Mouse (Mus musculus) embryonic fibroblast, embryonic 13.5 days (primary cell): ENCODE measurements around the gene Aes. TPM values are rescaled to one million over a fixed set of nuclear protein-coding genes. Genes with fewer than 3 reads are reported as not detected.

ENCODE experiments used
- H3K27ac ChIP-seq: 2 replicates; pipeline ENCODE4 v1.5.1; 2012; ENCODE audit warnings: low read length, control low read depth, inconsistent platforms; ENCODE audit not compliant: insufficient read depth
- H3K4me1 ChIP-seq: 2 replicates; pipeline ENCODE4 v1.6.1; 2011; ENCODE audit warnings: low read length; ENCODE audit not compliant: control insufficient read depth, insufficient read depth
- H3K4me3 ChIP-seq: 2 replicates; pipeline ENCODE4 v1.5.1; 2011; ENCODE audit warnings: mild to moderate bottlenecking, control low read depth, low read length; ENCODE audit not compliant: insufficient read depth
- CTCF ChIP-seq: IDR thresholded peaks from 2 replicates; pipeline ENCODE4 v1.5.1; 2011; ENCODE audit warnings: mild to moderate bottlenecking, control low read depth, low read length, moderate library complexity, borderline replicate concordance; ENCODE audit not compliant: insufficient read depth
- POLR2A ChIP-seq: IDR thresholded peaks from 2 replicates; pipeline ENCODE4 v1.6.1; 2011; ENCODE audit warnings: low read depth, mild to moderate bottlenecking, control low read depth, low read length, moderate library complexity
- polyA plus RNA-seq: library from polyadenylated mRNA; stranded (reverse); fragments of >200 nt; gene quantifications from 2 replicates; pipeline ENCODE4 v1.2.4, GENCODE M21; 2011; ENCODE audit warnings: low read depth; ENCODE audit not compliant: missing spikeins, insufficient read length

Aes gene
- polyA plus RNA-seq, 1 experiment, result 424 TPM

DNA sequence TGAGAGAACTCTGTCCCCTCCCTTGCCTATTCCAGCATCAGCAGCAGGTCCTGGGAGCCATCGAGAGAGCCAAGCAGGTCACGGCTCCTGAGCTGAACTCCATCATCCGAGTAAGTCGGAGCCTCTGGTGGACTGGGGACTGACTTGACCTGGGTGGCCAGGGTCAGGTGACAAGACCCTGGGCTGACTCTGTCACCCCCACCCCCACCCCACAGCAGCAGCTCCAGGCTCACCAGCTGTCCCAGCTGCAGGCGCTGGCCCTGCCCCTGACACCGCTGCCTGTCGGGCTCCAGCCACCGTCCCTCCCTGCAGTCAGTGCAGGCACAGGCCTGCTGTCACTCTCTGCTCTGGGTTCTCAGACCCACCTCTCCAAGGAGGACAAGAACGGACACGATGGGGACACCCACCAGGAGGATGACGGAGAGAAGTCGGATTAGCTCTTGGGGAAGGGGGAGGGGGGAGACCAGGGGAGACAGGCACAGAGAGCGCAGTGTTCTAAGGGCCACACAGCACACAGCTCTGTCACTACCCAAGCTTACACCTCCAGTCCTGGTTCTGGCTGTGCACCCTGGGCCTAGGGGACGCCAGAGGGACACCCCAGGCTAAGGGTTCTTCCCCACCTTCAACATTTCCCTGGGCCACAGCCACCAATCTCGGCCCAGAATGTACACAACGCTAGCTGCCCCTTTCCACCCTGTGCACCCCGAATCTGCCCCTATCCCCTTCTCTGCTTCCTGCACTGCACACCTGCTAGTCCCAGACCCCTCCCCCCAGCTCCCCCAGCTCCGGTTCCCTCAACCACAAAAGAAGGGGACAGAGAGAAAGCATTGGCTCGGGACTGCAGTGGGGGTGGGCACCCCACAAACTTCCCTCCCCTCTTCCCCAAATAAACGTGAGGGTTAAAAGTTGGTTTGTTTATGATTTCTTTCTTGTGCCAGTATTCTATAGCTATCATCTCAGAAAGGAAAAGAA lies 6.3 kb downstream of the Aes start:
- no peak for TF ChIP-seq CTCF
- TF ChIP-seq POLR2A, result no peak
- Histone ChIP-seq H3K4me1 (peaks cover 8% of the 10 kb centered on the region), H3K4me3 (no peak overlapping the region), H3K27ac (no peak overlapping the region)

DNA sequence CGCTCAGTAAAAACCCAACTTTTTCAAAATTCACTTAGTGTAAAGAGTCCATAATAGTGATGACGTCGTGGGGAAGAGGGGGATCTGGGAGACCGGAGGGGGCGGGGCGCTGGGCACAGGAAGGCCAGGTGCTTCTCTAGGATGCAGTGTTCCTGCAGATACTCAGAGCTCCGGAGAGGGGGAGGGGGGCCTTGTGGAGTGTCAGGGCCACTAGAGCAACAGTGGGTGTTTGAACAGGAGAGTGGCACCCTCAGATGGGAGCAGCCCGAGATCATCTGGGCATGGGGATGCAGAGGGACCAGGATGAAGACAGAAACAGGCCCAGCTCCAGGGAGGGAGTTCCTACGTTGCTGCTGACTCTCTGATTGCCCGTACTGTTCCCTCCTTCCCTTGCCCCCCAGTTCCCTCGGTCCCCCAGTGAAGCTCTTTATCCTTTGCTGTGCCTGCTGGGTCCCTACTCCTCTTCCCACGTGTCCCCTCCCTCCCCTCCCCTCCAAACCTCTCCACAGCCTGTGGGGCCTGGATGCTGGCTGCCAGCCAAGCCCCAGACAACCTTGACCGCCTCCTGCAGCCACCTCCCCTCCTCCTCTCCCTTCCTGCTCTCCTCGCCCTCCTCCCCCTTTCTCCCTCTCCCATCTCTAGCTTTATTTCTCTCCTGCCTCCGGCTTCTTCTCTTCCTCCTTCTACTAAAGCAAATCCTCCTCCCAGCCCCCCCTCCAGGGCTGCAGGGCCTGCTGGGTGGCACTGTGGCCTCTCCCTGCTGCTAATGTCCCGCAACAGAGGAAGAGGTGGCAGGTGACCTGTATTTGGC lies 9.3 kb downstream of the Aes start:
- Histone ChIP-seq H3K4me1 (peaks cover 3% of the 10 kb centered on the region; the same call in 1 of the 2 replicates), H3K27ac (no peak overlapping the region), H3K4me3 (no peak overlapping the region)
- TF ChIP-seq POLR2A, result no peak
- TF ChIP-seq CTCF, result no peak

DNA sequence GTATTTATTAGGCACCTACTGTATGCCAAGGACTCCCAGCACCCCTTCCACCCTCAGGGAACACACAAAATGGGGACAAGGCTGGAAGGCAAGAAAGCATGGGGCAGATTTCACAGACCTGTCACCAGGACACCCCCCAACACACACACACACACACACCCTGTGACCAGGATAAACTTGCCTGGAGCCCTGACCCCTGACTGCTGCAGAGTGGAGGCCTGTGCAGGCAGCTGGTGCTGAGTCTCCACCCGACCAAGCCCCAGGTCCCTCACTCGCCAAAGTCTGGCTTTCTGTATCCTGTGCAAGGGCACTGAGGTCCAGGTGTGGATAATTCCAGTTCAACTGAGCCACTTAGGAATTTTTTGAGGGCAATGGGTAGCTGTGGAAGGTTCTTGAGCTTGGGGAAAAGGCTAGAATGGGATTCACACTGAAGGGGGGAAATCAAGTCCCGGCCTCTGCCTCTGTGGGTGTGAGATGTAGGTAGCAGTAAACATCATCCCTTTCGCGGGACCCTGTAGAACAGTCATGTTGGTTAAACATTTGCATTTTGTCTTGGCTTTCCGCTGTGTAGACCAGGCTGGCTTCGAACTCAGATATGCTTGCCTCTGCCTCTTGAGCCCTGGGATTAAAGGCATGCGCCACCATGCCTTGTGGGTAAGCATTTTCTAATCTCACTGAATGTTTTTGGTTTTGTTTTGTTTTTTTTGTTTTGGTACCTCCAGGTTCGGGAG lies 10.4 kb downstream of the Aes start:
- TF ChIP-seq CTCF, result no peak
- no peak for TF ChIP-seq POLR2A
- Histone ChIP-seq H3K4me1 (peaks cover 3% of the 10 kb centered on the region; the same call in 1 of the 2 replicates), H3K4me3 (no peak overlapping the region), H3K27ac (no peak overlapping the region)

DNA sequence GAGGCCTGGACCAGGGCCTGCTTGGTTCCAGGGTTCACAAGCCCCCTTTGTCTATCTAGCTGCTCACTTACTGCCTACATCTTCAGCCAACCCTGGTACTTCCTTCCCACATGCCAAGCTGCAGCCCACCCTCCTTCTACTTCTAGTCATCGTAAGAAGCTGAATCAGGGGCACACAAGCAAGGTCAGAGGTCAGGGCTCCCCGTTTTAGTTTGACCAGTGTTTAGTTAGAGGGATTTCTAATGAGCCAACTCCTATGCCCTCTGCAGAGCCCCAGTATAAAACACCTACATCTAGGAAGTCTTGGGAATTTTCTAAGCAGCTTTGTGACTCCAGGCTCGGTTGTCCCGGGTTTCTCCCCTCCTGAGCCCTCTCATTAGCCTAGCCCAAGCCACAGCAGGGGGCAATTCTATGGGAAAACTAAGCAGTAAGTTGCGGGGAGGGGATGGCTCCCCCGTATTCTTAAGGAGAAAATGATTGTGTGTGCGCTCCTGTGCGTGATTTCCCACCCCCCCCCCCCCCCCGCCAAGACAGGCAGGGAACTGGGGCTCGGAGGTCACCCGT lies 11.0 kb downstream of the Aes start:
- peaks cover 3% of the 10 kb centered on the region; the same call in 1 of the 2 replicates for H3K4me1 ChIP-seq
- H3K4me3 ChIP-seq, result peak overlapping the region; percentile 21; the same call in 1 of the 2 replicates
- TF ChIP-seq CTCF (no peak), POLR2A (no peak)
- H3K27ac ChIP-seq, result no peak overlapping the region

DNA sequence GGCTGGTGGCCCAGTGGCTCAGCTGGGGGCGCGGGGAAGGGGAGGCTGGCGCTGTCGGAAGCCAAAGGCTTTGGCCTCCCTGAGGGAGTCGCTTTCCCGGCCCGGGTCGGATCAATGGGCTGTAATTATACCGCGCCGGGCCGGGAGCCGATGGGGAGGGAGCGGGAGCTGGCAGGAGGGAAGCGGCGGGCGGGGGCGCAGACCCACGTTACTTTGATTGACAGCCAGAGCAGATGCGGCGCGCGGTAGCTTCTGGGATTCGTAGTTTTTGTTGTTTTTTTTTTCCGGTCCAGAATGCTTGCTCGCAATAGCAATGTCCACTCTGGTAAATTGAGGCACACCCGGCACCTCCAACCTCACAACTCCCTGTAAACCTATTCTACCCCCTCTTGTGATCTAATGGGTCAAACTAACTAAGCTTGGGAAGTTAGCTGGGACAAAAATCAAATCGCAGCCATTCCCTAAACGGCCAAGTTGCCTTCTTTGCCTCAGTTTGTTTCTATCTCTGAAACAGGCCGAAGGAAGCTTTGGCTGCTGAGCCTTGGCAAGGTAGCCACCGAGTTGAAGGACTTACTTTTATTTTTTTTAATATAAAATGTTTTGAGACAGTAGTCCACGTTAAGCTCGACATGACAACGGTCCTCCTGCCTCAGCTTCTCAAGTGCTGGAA lies 11.7 kb downstream of the Aes start:
- TF ChIP-seq POLR2A (peak; percentile 26; the same call in 1 of the 2 replicates), CTCF (no peak)
- Histone ChIP-seq H3K27ac (peak overlapping the region; percentile 78), H3K4me3 (peak overlapping the region; percentile 62), H3K4me1 (peaks cover 3% of the 10 kb centered on the region; the same call in 1 of the 2 replicates)

DNA sequence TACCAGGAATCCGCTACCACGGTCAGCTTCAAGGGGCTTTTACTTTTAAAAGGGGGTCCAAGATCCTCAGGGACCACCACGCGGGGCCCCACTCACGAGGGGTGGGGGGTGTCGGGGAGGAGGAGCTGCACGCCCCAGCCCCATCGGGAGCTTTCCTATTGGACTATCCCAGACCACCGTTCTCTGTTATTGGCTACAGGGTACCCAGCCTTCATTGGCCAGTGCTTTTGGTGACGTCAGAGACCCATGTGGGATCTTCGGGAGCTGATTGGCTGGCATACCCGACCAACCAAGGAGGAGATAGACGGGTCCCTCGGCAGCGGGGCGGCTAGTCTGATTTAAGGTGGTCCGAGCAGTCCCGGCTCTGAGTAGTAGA lies 12.2 kb downstream of the Aes start:
- H3K4me3 ChIP-seq, result peak overlapping the region; percentile 62
- peaks cover 3% of the 10 kb centered on the region; the same call in 1 of the 2 replicates for H3K4me1 ChIP-seq
- peak overlapping the region; percentile 78 for H3K27ac ChIP-seq
- TF ChIP-seq POLR2A (no peak), CTCF (no peak)

DNA sequence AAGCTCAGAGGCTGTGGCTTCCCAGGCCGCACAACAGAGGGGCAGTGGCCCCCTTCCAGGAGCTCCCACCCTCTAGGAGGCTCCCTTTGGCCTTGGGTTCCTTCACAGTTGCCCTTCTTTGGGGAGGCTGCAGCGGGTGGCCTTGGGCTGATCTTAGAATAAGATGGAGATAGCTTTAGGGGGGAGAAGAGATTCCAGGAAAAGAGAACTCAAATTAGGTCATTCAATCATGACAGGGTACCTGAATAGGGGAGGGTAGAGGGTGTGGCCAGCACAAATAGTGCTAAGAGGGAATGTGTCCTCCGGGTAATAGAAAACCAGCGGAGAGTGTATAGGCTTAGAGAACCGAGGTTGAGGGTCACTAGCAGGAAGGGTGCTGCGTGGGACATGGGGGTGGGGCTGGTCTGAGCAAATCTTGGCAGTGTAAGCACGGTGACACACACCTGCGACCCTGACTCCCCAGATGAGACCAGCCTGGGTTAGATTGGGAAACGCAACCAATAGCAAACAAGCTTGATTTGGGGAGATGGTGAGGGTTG lies 12.9 kb downstream of the Aes start:
- Histone ChIP-seq H3K27ac (no peak overlapping the region), H3K4me1 (peaks cover 3% of the 10 kb centered on the region; the same call in 1 of the 2 replicates), H3K4me3 (peak overlapping the region; percentile 21)
- no peak for TF ChIP-seq POLR2A
- TF ChIP-seq CTCF, result no peak

DNA sequence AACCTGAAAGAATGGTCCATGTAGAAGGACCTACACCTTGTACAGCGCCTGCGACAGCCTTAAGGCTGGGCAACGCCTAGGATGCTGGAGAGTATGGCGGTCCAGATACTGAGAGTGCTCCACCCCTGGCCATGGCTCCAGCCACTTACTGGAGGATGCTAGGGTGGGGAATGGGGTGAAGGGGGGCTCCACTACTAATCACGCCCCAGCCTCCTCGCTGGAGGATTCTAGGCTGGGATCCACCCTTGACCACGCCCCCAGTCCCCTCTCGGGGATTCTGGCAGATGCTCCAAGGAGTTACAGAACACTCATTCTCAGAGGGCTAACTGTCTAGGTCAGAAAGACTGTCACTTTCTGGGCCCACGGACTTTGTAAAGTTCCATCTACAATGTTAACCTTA lies 13.7 kb downstream of the Aes start:
- no peak for TF ChIP-seq CTCF
- no peak for TF ChIP-seq POLR2A
- H3K4me3 ChIP-seq, result no peak overlapping the region
- peaks cover 3% of the 10 kb centered on the region; the same call in 1 of the 2 replicates for H3K4me1 ChIP-seq
- H3K27ac ChIP-seq, result no peak overlapping the region
